Mouse (Mus musculus): ENCODE measurements at regions not wholly inside any gene's neighbourhood (a gene's known extent, or its start where the extent isn't known, plus 50 kb on each side); places are given as distances from the start of the nearest gene placed in this dataset.

DNA sequence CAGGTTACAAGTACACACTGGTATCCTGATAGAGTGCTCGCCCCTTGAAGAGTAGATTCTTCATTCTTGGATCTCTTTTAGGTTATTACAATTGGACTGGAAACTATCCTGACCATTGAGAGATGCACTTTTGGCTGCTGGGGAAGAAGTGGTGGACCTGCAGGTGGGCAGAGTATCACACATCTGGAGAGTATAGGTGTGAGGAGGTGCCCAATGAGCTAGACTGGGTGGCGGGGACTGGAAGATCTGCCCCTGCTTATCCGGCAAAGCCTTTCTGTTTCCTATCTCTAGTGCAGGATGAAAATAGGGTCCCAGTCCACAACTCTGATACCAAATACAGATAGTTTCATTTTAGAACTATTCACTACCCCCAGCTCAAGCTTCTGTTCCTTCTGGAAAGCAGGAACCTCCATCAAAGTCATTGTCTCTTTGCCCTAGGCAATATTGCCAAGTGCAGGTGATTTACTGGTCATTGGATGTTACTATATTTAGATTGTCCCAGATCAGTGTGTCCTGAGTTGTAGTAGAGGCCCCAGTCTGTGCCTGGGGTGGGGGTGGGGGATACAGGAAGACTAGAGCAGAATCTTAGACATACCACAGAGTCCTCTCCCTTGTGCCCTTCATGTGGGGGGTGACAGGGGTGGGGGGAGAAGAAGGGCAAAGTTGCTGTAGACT, 62.5 kb upstream of the Ube2e1 start:
- no peak for DNase-seq (ENCODE audit: low read depth, low spot score)

DNA sequence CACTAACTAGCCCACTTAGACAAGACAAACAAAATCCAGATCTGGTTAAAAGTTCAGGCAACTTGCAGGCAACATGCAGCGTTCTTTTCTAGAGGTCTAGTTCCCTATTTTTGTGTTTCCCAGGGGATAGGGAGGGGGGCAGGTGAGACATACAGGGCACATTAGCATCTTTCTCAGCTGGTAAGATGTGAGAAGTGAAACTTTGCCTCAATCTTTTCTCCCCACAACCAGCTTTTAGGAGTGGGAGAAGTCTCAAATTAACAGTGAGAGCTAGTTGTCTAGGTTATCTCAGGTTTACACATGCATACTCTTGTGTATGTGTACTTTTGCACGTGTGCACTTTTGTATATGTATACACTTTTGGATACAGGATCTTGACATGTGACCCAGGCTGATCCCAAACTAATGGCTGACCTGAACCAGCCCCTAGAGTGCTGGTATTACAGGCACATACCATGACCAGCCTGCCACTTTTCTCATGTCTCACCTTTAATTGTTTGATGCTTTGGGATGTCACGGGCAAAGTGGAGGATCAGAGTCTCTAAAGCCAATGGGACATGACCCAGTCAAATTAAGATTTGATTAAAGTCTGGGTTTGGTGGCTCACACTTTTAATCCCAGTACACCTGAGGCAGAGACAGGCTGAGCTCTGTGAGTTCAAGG, 60.3 kb upstream of the Ube2e1 start:
- no peak for DNase-seq (ENCODE audit: low read depth, low spot score)

DNA sequence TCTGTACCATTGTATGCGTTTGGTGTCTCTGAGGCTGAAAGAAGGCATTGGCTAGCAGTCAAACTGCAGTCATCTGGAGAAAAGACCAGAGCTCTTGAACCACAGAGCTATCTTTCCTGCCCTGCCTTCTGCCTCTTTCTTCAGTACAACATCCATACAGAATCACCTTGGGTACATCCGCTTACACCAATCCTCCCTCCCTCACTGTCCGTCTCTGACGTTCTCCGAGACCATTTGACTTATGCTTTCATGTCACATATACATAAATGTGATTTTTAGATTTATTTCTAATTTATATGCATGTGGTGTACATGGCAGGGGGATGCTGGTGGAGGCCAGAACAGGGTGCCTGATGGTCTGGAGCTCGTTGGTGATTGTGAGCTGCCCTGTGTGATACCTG, 57.7 kb upstream of the Ube2e1 start:
- no peak for DNase-seq (ENCODE audit: low read depth, low spot score)

DNA sequence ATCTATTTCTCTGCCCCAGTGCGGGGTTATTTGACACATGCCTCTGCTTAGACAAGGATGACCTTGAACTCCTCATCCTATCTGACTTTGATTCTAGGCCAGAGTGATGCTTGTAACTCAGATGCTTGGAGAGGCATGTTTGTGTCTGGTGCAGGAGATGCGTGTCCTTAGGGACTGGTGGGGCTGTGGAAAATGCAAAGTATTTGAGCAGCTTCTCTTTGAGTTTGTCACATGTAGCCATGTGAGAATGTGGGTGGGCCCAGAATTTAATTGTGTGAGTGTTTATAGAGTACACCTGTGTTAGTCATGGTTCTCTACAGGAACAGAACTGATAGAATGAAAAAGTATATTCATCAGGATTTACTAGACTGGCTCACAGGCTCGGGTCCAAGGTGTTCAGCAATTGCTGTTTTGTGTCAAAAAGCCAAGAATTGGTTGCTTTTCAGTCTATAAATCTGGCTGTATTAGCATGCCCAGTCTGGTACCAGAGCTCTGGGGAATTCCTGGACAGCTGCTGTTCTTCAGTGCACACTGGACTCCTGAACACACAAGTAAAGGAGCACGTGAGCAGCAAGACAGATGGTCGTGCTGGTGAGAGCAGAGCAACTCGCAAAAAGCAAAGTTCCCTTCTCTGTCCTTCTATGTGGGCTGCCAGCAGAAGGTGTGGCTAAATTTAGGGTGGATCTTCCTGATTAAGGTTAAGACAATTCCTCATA, 54.5 kb upstream of the Ube2e1 start:
- no peak for DNase-seq (ENCODE audit: low read depth, low spot score)
